In the genomic region with DNA sequence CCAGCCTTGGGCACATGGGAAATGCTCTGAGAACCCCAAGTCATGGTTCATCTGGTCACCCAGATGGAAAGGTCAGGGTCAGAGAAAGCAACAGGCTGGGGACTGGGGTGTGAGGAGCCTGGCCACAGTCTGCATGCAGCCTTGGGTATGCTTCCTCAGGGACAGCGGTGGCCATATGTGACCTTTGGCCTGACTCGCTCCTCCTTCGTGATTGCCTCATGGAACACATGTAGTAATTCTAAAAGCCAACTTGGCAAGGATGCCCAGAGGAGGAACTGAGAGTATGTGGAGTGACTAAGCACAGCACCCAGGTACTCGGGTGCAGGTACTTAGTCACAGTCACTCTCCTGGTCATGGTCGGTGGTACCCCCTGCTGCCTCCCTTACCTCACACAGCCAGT, we compare ENCODE assay signal across 24 mouse cellular contexts. TPM values are rescaled to one million over a fixed set of nuclear protein-coding genes. Genes with fewer than 3 reads are reported as not detected.
DNase-seq lines count a peak whose midpoint lies in the region; ATAC-seq and TF ChIP-seq lines count a peak whose summit lies in the region.
"Had no signal": no experiment of that assay in that cellular context is flagged by ENCODE, and none has a peak within 500 bp of the region (broad histone marks: within the 10 kb centered on the region; RNA-seq: fewer than 3 reads in every experiment).

No protein-coding gene starts in this region.

- peaks cover 94% of the 10 kb centered on the region for H3K9me3 ChIP-seq in G1E (replicated peaks)
- H3K9me3 ChIP-seq in forebrain, embryonic 11.5 days (ENCODE audit: control insufficient read depth, low read length): no peaks in the 10 kb centered on the region
- H3K9me3 ChIP-seq: embryonic facial prominence, embryonic 15.5 days; forebrain, embryonic 12.5 days; heart, embryonic 10.5 days; hindbrain, embryonic 12.5 days had no signal

- no peak for TF ChIP-seq CTCF in G1E (IDR thresholded peaks at IDR 0.05; ENCODE audit: low read depth, low read length)

- H3K4me3 ChIP-seq in G1E (ENCODE audit: low read depth, low read length): peak overlapping the region; percentile 31; the same call in 1 of the 2 replicates
- H3K4me3 ChIP-seq in forebrain, embryonic 11.5 days (ENCODE audit: low read depth, low read length): no peak overlapping the region
- H3K4me3 ChIP-seq: embryonic facial prominence, embryonic 15.5 days; erythroblast, embryonic 14.5 days; forebrain, embryonic 12.5 days; heart, embryonic 10.5 days; hindbrain, embryonic 12.5 days had no signal

- no peak for ATAC-seq in G1E (ENCODE audit: extremely low read depth, insufficient number of reproducible peaks, low FRiP score, poor library complexity, severe bottlenecking)
- ATAC-seq in forebrain, embryonic 11.5 days (replicated peaks; ENCODE audit: low FRiP score): no peak
- ATAC-seq in erythroid progenitor cell, adult 5-6 weeks (replicated peaks; ENCODE audit: low FRiP score, poor library complexity, severe bottlenecking): no peak
- ATAC-seq: forebrain, embryonic 16.5 days; hindbrain, embryonic 16.5 days had no signal

- DNase-seq in embryo, embryonic 10 days (ENCODE audit: low spot score): peak; percentile 40
- no peak for DNase-seq in embryo, embryonic 10.5 days (ENCODE audit: low spot score)
- DNase-seq in G1E (ENCODE audit: low spot score): no peak
- peak; percentile 45 for DNase-seq in adrenal gland, adult 8-10 months
- peak; percentile 41 to 58 for DNase-seq in adrenal gland, postnatal 36 days
- no peak for DNase-seq in forebrain, embryonic 11.5 days (ENCODE audit: low spot score)
- DNase-seq: cerebellum, adult 11-12 months; cerebellum, adult 9-11 months; cerebellum, postnatal 36 days; embryo, embryonic 11 days; gastrocnemius, postnatal 10 days; heart, postnatal 10 days; heart, postnatal 4 days; kidney, adult 18-20 months had no signal

- no peaks in the 10 kb centered on the region for H3K36me3 ChIP-seq in G1E (replicated peaks)
- no peaks in the 10 kb centered on the region for H3K36me3 ChIP-seq in forebrain, embryonic 11.5 days (ENCODE audit: control insufficient read depth, insufficient read depth, low read length)
- H3K36me3 ChIP-seq: embryonic facial prominence, embryonic 15.5 days; forebrain, embryonic 12.5 days; heart, embryonic 10.5 days; hindbrain, embryonic 12.5 days had no signal

- no peak overlapping the region for H3K27ac ChIP-seq in forebrain, embryonic 11.5 days (ENCODE audit: low read depth, low read length)
- H3K27ac ChIP-seq: embryonic facial prominence, embryonic 15.5 days; forebrain, embryonic 12.5 days; heart, embryonic 10.5 days; hindbrain, embryonic 12.5 days had no signal

- H3K9ac ChIP-seq in forebrain, embryonic 11.5 days (ENCODE audit: low read length): no peak overlapping the region
- H3K9ac ChIP-seq: embryonic facial prominence, embryonic 15.5 days; forebrain, embryonic 12.5 days; hindbrain, embryonic 12.5 days had no signal

- no peaks in the 10 kb centered on the region for H3K4me1 ChIP-seq in G1E (ENCODE audit: insufficient read depth, low read depth, low read length)
- peaks cover 2% of the 10 kb centered on the region; the same call in 1 of the 2 replicates for H3K4me1 ChIP-seq in forebrain, embryonic 11.5 days (replicated peaks; ENCODE audit: control insufficient read depth, insufficient read depth, low read length)

- WGBS in forebrain, embryonic 11.5 days: 85% methylated on average over 5 of the region's 5 CpGs

- H3K4me2 ChIP-seq in forebrain, embryonic 11.5 days (ENCODE audit: low read depth, low read length, severe bottlenecking): no peak overlapping the region
- H3K4me2 ChIP-seq: embryonic facial prominence, embryonic 15.5 days; forebrain, embryonic 12.5 days; hindbrain, embryonic 12.5 days had no signal

- H3K27me3 ChIP-seq in G1E (ENCODE audit: insufficient read depth, low read length): no peaks in the 10 kb centered on the region
- no peaks in the 10 kb centered on the region; the same call in 1 of the 2 replicates for H3K27me3 ChIP-seq in forebrain, embryonic 11.5 days (ENCODE audit: control insufficient read depth, insufficient read depth, low read length)
- H3K27me3 ChIP-seq: CH12.LX had no signal

RNA-seq across cellular contexts. Expression of a gene that starts 33.1 kb away (rescaled TPM):
- total RNA-seq in G1E (2014; fragmentation: Nextera tagmentation) (not detected in 2 replicates), G1E (2017) (under 0.01 and 0.11 TPM in 2 replicates)
- not detected in 2 replicates for polyA plus RNA-seq in G1E (2012)
- 10 to 100 TPM in 1 of 4 experiments, 1 to 10 TPM in 3; 4.5 to 19.9 (median 7.5) TPM for total RNA-seq in adrenal gland, adult 8-10 months (2022)
- total RNA-seq in adrenal gland, postnatal 36 days (2021): 10 to 100 TPM; 12.5 to 16.8 TPM
- polyA plus RNA-seq in forebrain, embryonic 11.5 days (2014; fragmentation: Nextera tagmentation; extraction: Ambion mirVana): 0.03 and 0.17 TPM in 2 replicates
- not detected in 2 replicates for total RNA-seq in erythroid progenitor cell, adult 5-6 weeks (2015; ENCODE audit: low replicate concordance)
- not detected in 2 replicates for total RNA-seq in erythroid progenitor cell, adult 5-6 weeks (2017; ENCODE audit: low replicate concordance)
- total RNA-seq: CH12.LX had no signal
- polyA plus RNA-seq: erythroblast, embryonic 14.5 days; heart, embryonic 14.5 days had no signal

Comparison
In these comparisons a context has a peak if more than half of its experiments do, and no peak if none do; other contexts are left out.
1. DNase-seq: peak in embryo, embryonic 10 days (single experiment), adrenal gland, adult 8-10 months (single experiment) and adrenal gland, postnatal 36 days (2 of 2); none in embryo, embryonic 10.5 days (single experiment), G1E (single experiment) and forebrain, embryonic 11.5 days (single experiment).
2. RNA of a gene that starts 33.1 kb away (total RNA-seq): 12.5 to 16.8 TPM in adrenal gland, postnatal 36 days and 4.5 to 19.9 TPM in adrenal gland, adult 8-10 months; under 0.01 to 0.11 TPM in G1E and not detected in erythroid progenitor cell, adult 5-6 weeks; every median in the first group is over 4 times any median in the second.